Mouse (Mus musculus) heart, postnatal 14 days (tissue): Measurements from ENCODE around the gene Fam98b. TPM values are rescaled to one million over a fixed set of nuclear protein-coding genes. Genes with fewer than 3 reads are reported as not detected.

Experiments used
- DNase-seq, 2 experiments: peaks; one replicate each; pipeline ENCODE4 v3.0.0; 2021 to 2022
- intact Hi-C: fragments of 180-260 bp; cut with DNase I; formaldehyde crosslinking; loops from one replicate; pipeline ENCODE4 v1.15.1; 2025
- total RNA-seq, 2 experiments: library from RNA; stranded (reverse); gene quantifications; 2 replicates each; pipeline ENCODE4 v1.2.3; 2021

The Fam98b gene
- total RNA-seq, 2 experiments from 2014 or later = 20.1 to 20.7 TPM

DNA sequence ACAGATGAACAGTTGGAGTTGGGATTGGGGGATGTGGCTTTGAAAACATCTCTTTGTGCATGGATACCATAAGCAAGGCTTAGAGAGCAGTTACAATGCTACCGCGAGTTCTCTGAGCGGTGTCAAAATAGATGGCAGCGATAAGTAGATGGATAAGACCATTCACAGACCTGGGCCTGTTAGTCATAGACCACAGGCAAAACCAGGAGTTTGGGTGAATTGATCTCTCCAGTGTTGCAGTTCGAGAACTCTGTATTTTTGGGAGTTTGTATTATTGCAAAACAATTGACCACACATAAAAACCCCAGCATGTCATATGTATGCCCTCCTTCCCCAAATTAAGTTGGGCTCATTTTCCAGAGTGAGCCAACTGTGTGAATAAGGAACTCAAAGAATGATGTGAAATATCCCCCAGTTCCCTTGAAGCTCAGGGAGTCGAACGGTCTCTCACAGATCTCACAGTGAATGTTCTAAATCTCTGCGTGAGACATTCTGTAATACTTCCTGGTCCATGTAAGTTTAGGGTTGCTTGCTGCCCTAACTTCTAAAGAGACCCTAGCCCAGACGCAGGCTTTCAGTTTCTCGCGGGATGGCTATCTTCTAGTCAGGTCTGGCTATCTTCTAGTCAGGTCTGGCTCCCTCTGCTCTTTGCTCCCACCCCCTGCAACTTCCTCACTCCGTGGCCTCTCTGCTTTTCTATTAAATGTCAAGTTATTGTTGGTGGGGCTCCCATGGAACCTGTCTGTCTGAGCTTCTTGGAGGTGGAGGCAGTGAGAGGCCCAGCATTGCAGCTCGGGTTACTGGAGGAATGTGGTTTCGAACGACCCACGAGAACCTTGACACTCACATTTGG, 50.3 kb downstream of the Fam98b start:
- DNase-seq = no peak
- intact Hi-C loops = loop anchor here (10.0 kb wide), 1 partner anchor 765 kb away; no protein-coding TSS in a partner anchor

DNA sequence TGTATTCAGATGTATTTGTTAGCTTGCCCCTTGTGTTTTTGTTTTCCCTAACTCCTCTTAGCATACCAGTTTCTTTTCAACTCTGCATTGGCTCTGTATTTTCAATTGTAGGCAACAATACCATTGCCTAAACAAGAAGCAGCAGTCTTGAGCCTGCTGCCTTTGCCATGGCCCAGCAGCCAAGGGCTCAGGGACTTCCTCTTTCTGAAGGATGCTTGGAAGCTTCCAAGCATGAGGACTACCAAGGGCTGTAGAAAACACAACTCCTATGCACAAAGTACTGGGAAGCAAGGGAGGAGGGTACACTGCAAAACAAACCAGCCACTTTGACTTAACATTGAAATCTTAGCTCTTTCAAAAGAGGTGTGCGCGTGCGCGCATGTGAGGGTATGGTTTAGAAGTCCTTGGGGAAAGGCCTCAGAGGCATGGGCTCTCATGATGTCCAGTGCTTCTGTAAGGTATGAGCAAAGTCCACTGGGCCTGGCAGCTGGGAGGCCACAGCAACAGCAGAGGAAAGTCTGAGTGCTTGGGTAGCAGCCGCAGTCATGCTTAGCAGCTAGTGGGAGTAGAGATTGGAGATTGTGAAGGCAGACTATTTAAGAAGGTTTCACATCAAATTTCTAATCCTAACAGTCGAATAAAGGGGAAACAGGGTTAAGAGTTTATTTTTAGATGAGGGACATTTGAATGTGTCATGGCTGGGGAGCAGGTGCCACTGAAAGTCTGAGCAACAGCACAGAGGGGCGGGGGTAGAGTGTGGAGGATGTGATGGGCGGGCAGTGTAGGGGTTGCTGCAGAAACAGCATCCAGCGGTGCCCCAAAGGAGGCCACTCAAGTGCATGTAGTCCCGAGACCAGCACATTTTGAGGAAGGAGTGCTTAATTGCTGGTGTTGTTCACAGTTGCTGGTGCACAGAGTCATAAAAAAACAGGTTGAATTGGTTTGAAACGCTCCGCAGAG, 54.1 kb downstream of the Fam98b start:
- intact Hi-C loops = loop anchor here (10.0 kb wide), 1 partner anchor 761 kb away; no protein-coding TSS in a partner anchor
- DNase-seq = no peak

GRCm38 (mm10) chr2:117304941-117305340, 55.4 kb downstream of the Fam98b start:
- DNase-seq = no peak
- intact Hi-C loops = loop anchor here (10.0 kb wide), 1 partner anchor 760 kb away; no protein-coding TSS in a partner anchor

GRCm38 (mm10) chr2:117307959-117308358, 58.4 kb downstream of the Fam98b start:
- intact Hi-C loops = loop anchor here (10.0 kb wide), 1 partner anchor 757 kb away; no protein-coding TSS in a partner anchor

GRCm38 (mm10) chr2:117309046-117309445, 59.5 kb downstream of the Fam98b start:
- no peak for DNase-seq
- intact Hi-C loops = loop anchor here (10.0 kb wide), 1 partner anchor 756 kb away; no protein-coding TSS in a partner anchor

More at GRCm38 (mm10) chr2:117307959-117308358, 58.4 kb downstream of the Fam98b start:
- no peak for DNase-seq

GRCm38 (mm10) chr2:117311349-117311748, 61.8 kb downstream of the Fam98b start:
- intact Hi-C loops = no loop called here
- no peak for DNase-seq

DNA sequence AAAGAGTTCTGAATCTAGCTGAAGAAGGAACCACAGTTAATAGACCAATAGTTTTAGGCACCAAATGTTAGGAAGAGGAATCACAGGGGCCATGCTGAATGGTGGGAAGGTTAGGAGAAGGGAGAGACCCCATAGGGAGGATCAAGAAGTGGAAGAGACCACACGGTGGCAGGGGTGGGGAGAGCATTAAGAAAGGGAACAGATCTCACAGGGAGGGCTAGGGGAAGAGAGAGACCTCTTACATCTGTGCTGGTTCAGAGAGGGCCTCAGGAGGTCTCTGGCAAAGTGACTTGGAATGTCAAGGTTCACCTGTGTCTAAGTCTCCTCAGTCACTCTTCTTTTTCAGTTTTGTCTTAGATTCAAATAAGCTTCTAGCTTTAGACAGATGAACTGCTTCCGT, 62.5 kb downstream of the Fam98b start:
- intact Hi-C loops = no loop called here

DNA sequence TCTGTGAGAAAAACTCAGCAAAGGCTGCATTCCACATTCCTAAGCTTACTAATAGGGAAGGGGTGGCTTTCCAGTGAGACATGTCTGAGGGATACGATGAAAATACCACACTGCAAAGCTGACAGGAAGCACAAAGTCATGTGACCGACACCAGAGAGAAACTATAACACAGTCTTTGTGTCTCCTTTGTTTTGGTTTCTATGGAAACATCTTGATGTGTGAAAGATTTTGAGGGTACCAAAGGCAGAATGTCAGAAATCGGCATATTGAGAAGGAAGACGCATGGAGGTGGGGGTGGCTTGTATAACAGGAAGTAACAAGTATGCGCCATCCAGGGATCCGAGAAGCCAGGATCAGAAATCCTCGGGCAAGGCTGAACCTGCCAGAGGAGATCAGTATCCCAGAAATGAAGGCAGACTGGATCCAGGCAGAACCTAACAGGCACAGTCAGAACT, 62.9 kb downstream of the Fam98b start:
- intact Hi-C loops = no loop called here
- no peak for DNase-seq

More for the DNA sequence above, 62.5 kb downstream of the Fam98b start:
- no peak for DNase-seq

- DNase-seq = no peak
- intact Hi-C loops = no loop called here
Measured at GRCm38 (mm10) chr2:117313586-117314235, 64.2 kb downstream of the Fam98b start.

DNA sequence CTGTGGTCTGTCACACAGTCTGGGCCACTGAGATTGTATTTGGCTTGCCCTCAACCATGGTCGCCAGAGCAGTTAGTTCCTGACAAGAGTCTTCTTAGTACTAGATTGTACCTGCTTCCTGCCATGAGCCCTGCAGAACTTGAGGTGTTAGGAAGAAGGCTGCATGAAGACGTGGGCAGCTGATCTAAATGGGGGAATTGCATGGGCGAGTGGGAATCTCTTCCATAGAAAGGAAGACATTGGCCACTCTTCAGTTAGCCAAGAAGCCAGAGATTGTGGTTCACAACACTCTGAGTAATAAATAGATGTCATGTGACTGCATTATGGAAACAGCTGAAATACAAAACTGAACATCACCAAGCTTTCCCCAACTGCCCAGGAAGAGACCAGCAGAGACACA, 69.5 kb downstream of the Fam98b start:
- intact Hi-C loops = no loop called here
- DNase-seq = no peak

Other genes starting within 250 kb of the Fam98b start
- 10 to 100 TPM; 18.8 to 20.5 TPM for gene Spred1, start 128.4 kb upstream of the Fam98b start, total RNA-seq
- 1 to 10 TPM in 1 of 2 experiments, under 1 TPM in 1; 0.69 to 6.2 TPM for gene Rasgrp1, start 93.3 kb downstream of the Fam98b start, total RNA-seq